Mouse (Mus musculus): ENCODE results near the gene Bzw2. TPM values are rescaled to one million over a fixed set of nuclear protein-coding genes. Genes with fewer than 3 reads are reported as not detected.

The Bzw2 gene
- polyA plus RNA-seq, 1 experiment from 2014 or later, result 430 TPM

DNA sequence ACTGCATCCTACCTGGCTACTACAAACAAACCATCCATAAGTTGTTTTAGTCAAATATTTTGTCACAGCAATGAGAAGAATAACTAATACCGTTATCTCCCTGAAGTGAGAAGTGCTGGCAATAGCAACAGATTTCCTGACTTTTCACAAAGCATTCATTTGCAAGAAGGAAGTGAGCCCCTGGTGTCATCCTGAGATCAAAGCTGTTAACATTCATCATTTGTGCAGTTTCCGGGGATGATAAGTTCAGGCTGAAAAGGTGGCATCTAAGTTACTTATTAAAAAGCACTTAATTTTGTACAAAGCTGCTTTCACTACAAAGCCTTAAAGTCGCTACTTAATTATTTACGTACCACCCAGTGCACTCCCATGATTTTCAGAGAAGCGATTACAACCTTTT is 85.0 kb downstream of the Bzw2 start:
- H3K4me2 ChIP-seq (ENCODE audit: low read depth, low read length), result no peak overlapping the region
- H3K9me3 ChIP-seq (ENCODE audit: control insufficient read depth, low read length), result no peaks in the 10 kb centered on the region
- WGBS, result 19% methylated on average over 5 of the region's 5 CpGs
- H3K4me1 ChIP-seq (ENCODE audit: control insufficient read depth, insufficient read depth, low read length), result no peaks in the 10 kb centered on the region
- no peak overlapping the region for H3K27ac ChIP-seq (ENCODE audit: low read depth, low read length)
- no peak for ATAC-seq (ENCODE audit: low read depth)
- no peak overlapping the region for H3K9ac ChIP-seq (replicated peaks; ENCODE audit: low read depth, low read length)
- H3K36me3 ChIP-seq (ENCODE audit: control insufficient read depth, insufficient read depth, low read length), result no peaks in the 10 kb centered on the region
- no peaks in the 10 kb centered on the region for H3K27me3 ChIP-seq (ENCODE audit: control insufficient read depth, insufficient read depth, low read length)
- no peak overlapping the region for H3K4me3 ChIP-seq (ENCODE audit: low read depth, low read length)

- Histone ChIP-seq H3K4me1 (ENCODE audit: control insufficient read depth, insufficient read depth, low read length) (no peaks in the 10 kb centered on the region), H3K4me3 (ENCODE audit: low read depth, low read length) (no peak overlapping the region), H3K9me3 (ENCODE audit: control insufficient read depth, low read length) (no peaks in the 10 kb centered on the region), H3K36me3 (ENCODE audit: control insufficient read depth, insufficient read depth, low read length) (no peaks in the 10 kb centered on the region), H3K9ac (replicated peaks; ENCODE audit: low read depth, low read length) (no peak overlapping the region), H3K27ac (ENCODE audit: low read depth, low read length) (no peak overlapping the region), H3K27me3 (ENCODE audit: control insufficient read depth, insufficient read depth, low read length) (no peaks in the 10 kb centered on the region), H3K4me2 (ENCODE audit: low read depth, low read length) (no peak overlapping the region)
- WGBS, result 85% methylated on average over 4 of the region's 4 CpGs
- no peak for ATAC-seq (ENCODE audit: low read depth)
Measured at GRCm38 (mm10) chr12:36070231-36070630, 87.6 kb downstream of the Bzw2 start.

DNA sequence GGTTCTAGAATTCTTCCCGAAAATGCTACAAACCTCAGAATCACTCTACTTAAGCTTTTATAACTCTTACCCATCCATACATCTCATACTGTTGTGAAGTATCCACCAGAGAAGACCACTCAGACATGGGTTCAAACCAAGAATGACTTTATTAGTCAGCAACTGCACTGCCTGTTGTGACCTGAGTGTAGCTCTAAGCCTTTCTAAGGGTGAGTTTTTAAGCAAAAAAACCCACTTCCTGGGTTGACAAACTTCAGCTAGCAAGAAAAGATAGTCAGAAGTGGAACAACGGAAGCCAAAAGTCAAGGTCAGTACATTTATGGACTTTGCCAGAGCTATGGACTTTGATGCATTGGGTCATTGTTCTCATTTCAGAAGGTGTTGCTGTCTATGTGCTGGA is 90.3 kb downstream of the Bzw2 start:
- no peaks in the 10 kb centered on the region for H3K36me3 ChIP-seq (ENCODE audit: control insufficient read depth, insufficient read depth, low read length)
- H3K4me1 ChIP-seq (ENCODE audit: control insufficient read depth, insufficient read depth, low read length), result no peaks in the 10 kb centered on the region
- no peaks in the 10 kb centered on the region for H3K9me3 ChIP-seq (ENCODE audit: control insufficient read depth, low read length)
- H3K4me3 ChIP-seq (ENCODE audit: low read depth, low read length), result no peak overlapping the region
- no peak overlapping the region for H3K4me2 ChIP-seq (ENCODE audit: low read depth, low read length)
- no peaks in the 10 kb centered on the region for H3K27me3 ChIP-seq (ENCODE audit: control insufficient read depth, insufficient read depth, low read length)
- no peak overlapping the region for H3K27ac ChIP-seq (ENCODE audit: low read depth, low read length)
- H3K9ac ChIP-seq (replicated peaks; ENCODE audit: low read depth, low read length), result no peak overlapping the region
- no peak for ATAC-seq (ENCODE audit: low read depth)
- 96% methylated on average over 2 of the region's 2 CpGs for WGBS

- Histone ChIP-seq H3K9ac (replicated peaks; ENCODE audit: low read depth, low read length) (no peak overlapping the region), H3K36me3 (ENCODE audit: control insufficient read depth, insufficient read depth, low read length) (no peaks in the 10 kb centered on the region), H3K9me3 (ENCODE audit: control insufficient read depth, low read length) (no peaks in the 10 kb centered on the region), H3K4me3 (ENCODE audit: low read depth, low read length) (no peak overlapping the region), H3K27ac (ENCODE audit: low read depth, low read length) (no peak overlapping the region), H3K4me1 (ENCODE audit: control insufficient read depth, insufficient read depth, low read length) (no peaks in the 10 kb centered on the region), H3K27me3 (ENCODE audit: control insufficient read depth, insufficient read depth, low read length) (no peaks in the 10 kb centered on the region), H3K4me2 (ENCODE audit: low read depth, low read length) (no peak overlapping the region)
- 48% methylated on average over 1 of the region's 1 CpGs for WGBS
- no peak for ATAC-seq (ENCODE audit: low read depth)
Measured at GRCm38 (mm10) chr12:36065911-36066310, 92.0 kb downstream of the Bzw2 start.

- Histone ChIP-seq H3K27me3 (ENCODE audit: control insufficient read depth, insufficient read depth, low read length) (no peaks in the 10 kb centered on the region), H3K4me2 (ENCODE audit: low read depth, low read length) (no peak overlapping the region), H3K27ac (ENCODE audit: low read depth, low read length) (no peak overlapping the region), H3K36me3 (ENCODE audit: control insufficient read depth, insufficient read depth, low read length) (no peaks in the 10 kb centered on the region), H3K9me3 (ENCODE audit: control insufficient read depth, low read length) (no peaks in the 10 kb centered on the region), H3K4me3 (ENCODE audit: low read depth, low read length) (no peak overlapping the region), H3K4me1 (ENCODE audit: control insufficient read depth, insufficient read depth, low read length) (no peaks in the 10 kb centered on the region), H3K9ac (replicated peaks; ENCODE audit: low read depth, low read length) (no peak overlapping the region)
- 88% methylated on average over 2 of the region's 2 CpGs for WGBS
- ATAC-seq (ENCODE audit: low read depth), result no peak
Measured at GRCm38 (mm10) chr12:36057699-36058098, 100.2 kb downstream of the Bzw2 start.

DNA sequence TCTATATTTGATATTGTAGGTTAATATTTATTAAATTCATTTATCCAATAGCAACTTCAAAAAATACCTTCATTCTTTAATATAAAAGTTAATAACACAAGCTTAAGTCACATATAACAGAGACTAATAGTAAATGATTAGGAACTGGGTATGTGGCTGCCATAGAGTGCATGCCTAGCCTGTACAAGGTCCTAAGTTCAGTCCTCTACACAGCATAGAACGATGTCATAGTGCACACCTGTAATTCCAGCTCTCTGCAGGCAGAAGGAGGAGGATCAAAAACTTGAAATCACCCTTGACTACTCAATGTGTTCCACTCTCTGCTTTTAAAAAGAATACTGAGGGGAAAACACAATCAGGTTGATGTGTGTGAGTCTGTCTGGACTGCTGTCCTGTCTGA is 107.6 kb downstream of the Bzw2 start:
- no peak overlapping the region for H3K9ac ChIP-seq (replicated peaks; ENCODE audit: low read depth, low read length)
- no peaks in the 10 kb centered on the region for H3K4me1 ChIP-seq (ENCODE audit: control insufficient read depth, insufficient read depth, low read length)
- WGBS, result 88% methylated on average over 1 of the region's 1 CpGs
- H3K27me3 ChIP-seq (ENCODE audit: control insufficient read depth, insufficient read depth, low read length), result no peaks in the 10 kb centered on the region
- H3K4me3 ChIP-seq (ENCODE audit: low read depth, low read length), result no peak overlapping the region
- H3K4me2 ChIP-seq (ENCODE audit: low read depth, low read length), result no peak overlapping the region
- ATAC-seq (ENCODE audit: low read depth), result no peak
- no peaks in the 10 kb centered on the region for H3K9me3 ChIP-seq (ENCODE audit: control insufficient read depth, low read length)
- H3K27ac ChIP-seq (ENCODE audit: low read depth, low read length), result no peak overlapping the region
- no peaks in the 10 kb centered on the region for H3K36me3 ChIP-seq (ENCODE audit: control insufficient read depth, insufficient read depth, low read length)

GRCm38 (mm10) chr12:36047593-36047992 is 110.3 kb downstream of the Bzw2 start:
- no peak overlapping the region for H3K4me3 ChIP-seq (ENCODE audit: low read depth, low read length)
- H3K27ac ChIP-seq (ENCODE audit: low read depth, low read length), result no peak overlapping the region
- no peaks in the 10 kb centered on the region for H3K27me3 ChIP-seq (ENCODE audit: control insufficient read depth, insufficient read depth, low read length)
- no peaks in the 10 kb centered on the region for H3K9me3 ChIP-seq (ENCODE audit: control insufficient read depth, low read length)
- no peak for ATAC-seq (ENCODE audit: low read depth)
- H3K9ac ChIP-seq (replicated peaks; ENCODE audit: low read depth, low read length), result no peak overlapping the region
- H3K4me2 ChIP-seq (ENCODE audit: low read depth, low read length), result no peak overlapping the region
- 87% methylated on average over 2 of the region's 2 CpGs for WGBS
- H3K36me3 ChIP-seq (ENCODE audit: control insufficient read depth, insufficient read depth, low read length), result no peaks in the 10 kb centered on the region
- H3K4me1 ChIP-seq (ENCODE audit: control insufficient read depth, insufficient read depth, low read length), result no peaks in the 10 kb centered on the region

GRCm38 (mm10) chr12:36046196-36046595 is 111.7 kb downstream of the Bzw2 start:
- H3K27me3 ChIP-seq (ENCODE audit: control insufficient read depth, insufficient read depth, low read length), result no peaks in the 10 kb centered on the region
- 58% methylated on average over 5 of the region's 5 CpGs for WGBS
- H3K36me3 ChIP-seq (ENCODE audit: control insufficient read depth, insufficient read depth, low read length), result no peaks in the 10 kb centered on the region
- H3K9me3 ChIP-seq (ENCODE audit: control insufficient read depth, low read length), result no peaks in the 10 kb centered on the region
- no peaks in the 10 kb centered on the region; the same call in 1 of the 2 replicates for H3K4me1 ChIP-seq (ENCODE audit: control insufficient read depth, insufficient read depth, low read length)
- H3K4me3 ChIP-seq (ENCODE audit: low read depth, low read length), result no peak overlapping the region
- no peak overlapping the region for H3K9ac ChIP-seq (replicated peaks; ENCODE audit: low read depth, low read length)
- H3K4me2 ChIP-seq (ENCODE audit: low read depth, low read length), result no peak overlapping the region
- no peak overlapping the region for H3K27ac ChIP-seq (ENCODE audit: low read depth, low read length)
- no peak for ATAC-seq (ENCODE audit: low read depth)

GRCm38 (mm10) chr12:36044691-36045090 is 113.2 kb downstream of the Bzw2 start:
- ATAC-seq (ENCODE audit: low read depth), result no peak
- no peak overlapping the region for H3K4me2 ChIP-seq (ENCODE audit: low read depth, low read length)
- no peak overlapping the region for H3K4me3 ChIP-seq (ENCODE audit: low read depth, low read length)
- peaks cover 5% of the 10 kb centered on the region for H3K4me1 ChIP-seq (ENCODE audit: control insufficient read depth, insufficient read depth, low read length)
- no peak overlapping the region for H3K27ac ChIP-seq (ENCODE audit: low read depth, low read length)
- WGBS, result 91% methylated on average over 2 of the region's 2 CpGs
- H3K36me3 ChIP-seq (ENCODE audit: control insufficient read depth, insufficient read depth, low read length), result no peaks in the 10 kb centered on the region
- H3K9ac ChIP-seq (replicated peaks; ENCODE audit: low read depth, low read length), result no peak overlapping the region
- H3K9me3 ChIP-seq (ENCODE audit: control insufficient read depth, low read length), result no peaks in the 10 kb centered on the region
- H3K27me3 ChIP-seq (ENCODE audit: control insufficient read depth, insufficient read depth, low read length), result no peaks in the 10 kb centered on the region

GRCm38 (mm10) chr12:36042348-36042778 is 115.5 kb downstream of the Bzw2 start, which contains the start of gene Tspan13:
TSS of gene Tspan13 (minus strand) at chr12:36042500.
- peak within 1 kb of the TSS; percentile 96 for H3K4me3 ChIP-seq (ENCODE audit: low read depth, low read length)
- WGBS, result under 1% methylated on average over 34 of the region's 35 CpGs
- H3K4me1 ChIP-seq (ENCODE audit: control insufficient read depth, insufficient read depth, low read length), result peaks cover 5% of the 10 kb centered on the region
- peak; percentile 98 for ATAC-seq (ENCODE audit: low read depth)
- peak within 1 kb of the TSS; percentile 76 for H3K4me2 ChIP-seq (ENCODE audit: low read depth, low read length)
- peak within 1 kb of the TSS; percentile 100 for H3K9ac ChIP-seq (replicated peaks; ENCODE audit: low read depth, low read length)
- no peaks in the 10 kb centered on the region for H3K27me3 ChIP-seq (ENCODE audit: control insufficient read depth, insufficient read depth, low read length)
- H3K36me3 ChIP-seq (ENCODE audit: control insufficient read depth, insufficient read depth, low read length), result no peaks in the 10 kb centered on the region
- peak within 1 kb of the TSS; percentile 93 for H3K27ac ChIP-seq (ENCODE audit: low read depth, low read length)
- no peaks in the 10 kb centered on the region for H3K9me3 ChIP-seq (ENCODE audit: control insufficient read depth, low read length)
